Mouse (Mus musculus) cerebellum, postnatal 25 days (tissue): ENCODE measurements around the gene Vsig2.

Source experiments
- DNase-seq, 2 experiments: peaks; one replicate each; pipeline ENCODE4 v3.0.0; 2021; ENCODE audit warnings: mixed read lengths in 2 of 2

The Vsig2 gene

GRCm38 (mm10) chr9:37567892-37568604 lies 29.0 kb downstream of the Vsig2 start:
- no peak for DNase-seq

GRCm38 (mm10) chr9:37568605-37569214 lies 29.7 kb downstream of the Vsig2 start:
- DNase-seq = no peak

- no peak for DNase-seq
Measured at GRCm38 (mm10) chr9:37569231-37569835, 30.3 kb downstream of the Vsig2 start.

DNA sequence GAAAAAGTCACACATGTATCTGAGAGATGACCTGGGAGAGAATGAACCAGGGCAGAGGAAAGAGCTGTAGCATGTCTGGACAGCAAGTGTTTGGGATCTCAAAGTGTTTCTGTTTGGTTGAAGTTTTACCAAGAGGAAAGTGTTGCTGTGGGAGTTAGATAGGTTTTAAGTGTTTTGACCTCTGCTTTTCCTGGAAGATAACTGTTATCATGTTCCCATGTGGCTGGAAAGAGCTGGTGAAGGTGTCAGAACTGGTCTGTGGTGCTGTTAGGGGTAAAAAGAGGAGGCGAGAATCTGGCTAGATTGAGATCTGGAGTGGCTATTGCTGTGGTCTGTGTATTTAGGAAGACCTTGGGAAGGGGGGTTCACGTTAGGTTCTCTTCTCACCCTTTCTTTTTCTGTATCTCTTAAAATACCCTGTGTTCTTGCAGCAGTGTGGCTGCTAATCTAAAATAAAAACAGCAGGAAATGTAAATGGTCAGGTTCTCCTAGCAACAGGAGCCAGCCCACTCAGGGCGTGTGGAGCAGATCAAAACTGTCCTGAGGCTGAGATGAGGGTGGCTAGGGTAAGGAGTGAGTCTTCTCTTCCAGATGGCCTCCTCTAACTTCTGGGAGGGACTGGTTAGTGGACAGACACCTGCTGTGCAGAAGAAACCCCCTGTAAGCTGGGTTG lies 33.3 kb downstream of the Vsig2 start:
- no peak for DNase-seq

GRCm38 (mm10) chr9:37576436-37576930 lies 37.4 kb downstream of the Vsig2 start:
- DNase-seq = no peak

DNA sequence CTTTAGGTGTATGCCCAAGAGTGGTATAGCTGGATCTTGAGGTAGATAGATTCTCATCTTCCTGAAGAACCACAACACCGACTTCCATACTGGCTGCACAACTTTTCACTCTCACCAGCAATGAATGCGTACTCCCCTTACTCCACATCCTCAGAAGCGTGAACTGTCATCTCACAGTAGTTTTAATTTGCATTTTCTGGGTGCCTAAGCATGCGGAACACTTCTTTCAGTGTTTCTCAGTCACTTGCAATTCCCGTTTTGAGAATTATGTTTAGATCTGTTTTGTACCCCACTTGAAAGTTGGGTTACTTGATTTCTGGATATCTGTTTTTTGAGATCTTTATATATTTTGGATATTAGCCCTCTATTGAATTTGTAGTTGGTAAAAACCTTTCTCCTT lies 44.5 kb downstream of the Vsig2 start:
- DNase-seq = no peak

DNA sequence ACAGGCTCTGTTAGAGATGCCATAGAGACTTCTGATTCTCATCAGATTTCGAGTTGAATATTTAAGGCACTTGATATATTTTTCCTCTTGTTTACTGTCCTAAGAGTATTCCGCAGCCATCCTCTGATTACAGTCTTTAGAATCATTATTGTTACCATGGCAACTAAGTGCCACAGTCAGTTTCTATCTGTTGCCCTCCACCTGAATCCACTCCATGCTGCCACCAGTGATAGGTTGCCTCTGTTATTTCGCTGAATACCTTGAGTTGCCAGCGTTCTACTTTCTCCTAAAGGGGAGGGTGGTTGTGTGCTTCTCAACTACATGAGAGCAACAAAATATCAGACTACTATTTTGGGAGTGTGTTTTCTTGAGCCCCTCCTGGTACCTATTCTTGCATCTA lies 47.7 kb downstream of the Vsig2 start:
- no peak for DNase-seq

- no peak for DNase-seq
Measured at GRCm38 (mm10) chr9:37590381-37590780, 51.3 kb downstream of the Vsig2 start.

DNA sequence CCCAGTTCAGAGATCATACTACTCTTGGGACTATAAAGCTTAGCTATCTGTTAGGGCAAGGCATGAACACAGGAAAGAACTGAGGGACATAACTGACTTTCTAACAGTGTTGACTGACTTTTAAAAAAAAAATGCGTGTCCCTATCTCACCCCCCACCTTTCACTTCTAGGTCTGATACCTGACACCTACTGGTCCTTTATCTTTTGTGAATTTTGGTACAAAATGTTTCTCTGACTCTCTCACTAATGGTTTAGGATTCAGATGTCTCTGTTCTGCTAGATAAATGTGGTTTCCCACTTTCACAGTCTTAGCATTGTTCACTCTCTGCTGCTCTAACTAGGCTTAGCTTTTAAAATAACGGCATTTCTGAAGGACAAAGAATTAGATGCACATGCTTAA lies 53.0 kb downstream of the Vsig2 start:
- no peak for DNase-seq

DNA sequence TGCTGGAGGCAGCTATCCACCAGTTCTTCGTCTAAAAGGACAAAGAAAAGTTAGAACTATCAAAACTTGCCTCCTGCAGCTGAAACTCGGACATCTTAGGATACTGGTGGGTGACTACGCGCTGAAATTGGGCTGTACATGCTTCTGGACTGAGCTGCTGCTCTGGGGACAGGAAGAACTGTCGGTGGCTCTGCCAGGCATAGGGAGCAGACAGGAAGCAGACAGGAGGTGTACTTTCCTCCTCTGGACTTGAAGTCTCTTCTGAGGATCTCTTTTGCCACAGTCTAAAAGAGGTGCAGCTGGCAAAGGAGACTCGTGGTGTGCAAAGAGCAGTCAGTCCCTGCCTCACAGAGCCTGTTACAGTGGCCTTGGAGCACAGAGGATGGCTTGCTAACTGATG lies 53.6 kb downstream of the Vsig2 start:
- no peak for DNase-seq

- DNase-seq = no peak
Measured at GRCm38 (mm10) chr9:37593690-37594089, 54.6 kb downstream of the Vsig2 start.
